Mouse (Mus musculus): Measurements from ENCODE around the gene Tmod1. TPM values are rescaled to one million over a fixed set of nuclear protein-coding genes. Genes with fewer than 3 reads are reported as not detected.

Tmod1 gene
- polyA plus RNA-seq, 1 experiment from 2014 or later = 0.39 TPM

GRCm38 (mm10) chr4:46123358-46123757, 84.6 kb downstream of the Tmod1 start:
- Histone ChIP-seq H3K4me3 (replicated peaks) (no peak overlapping the region), H3K9me3 (no peaks in the 10 kb centered on the region), H3K36me3 (peaks cover 87% of the 10 kb centered on the region), H3K4me2 (replicated peaks) (no peak overlapping the region), H3K9ac (replicated peaks) (no peak overlapping the region), H3K27ac (no peak overlapping the region), H3K4me1 (replicated peaks) (no peaks in the 10 kb centered on the region), H3K27me3 (no peaks in the 10 kb centered on the region)
- WGBS = 92% methylated on average over 6 of the region's 6 CpGs
- ATAC-seq = no peak

- WGBS = 44% methylated on average over 2 of the region's 2 CpGs
- no peak overlapping the region for H3K4me2 ChIP-seq (replicated peaks)
- H3K27ac ChIP-seq = no peak overlapping the region
- no peak overlapping the region for H3K9ac ChIP-seq (replicated peaks)
- no peak overlapping the region for H3K4me3 ChIP-seq (replicated peaks)
- no peaks in the 10 kb centered on the region for H3K9me3 ChIP-seq
- ATAC-seq = no peak
- peaks cover 83% of the 10 kb centered on the region for H3K36me3 ChIP-seq
- no peaks in the 10 kb centered on the region for H3K4me1 ChIP-seq (replicated peaks)
- no peaks in the 10 kb centered on the region for H3K27me3 ChIP-seq
Observed at GRCm38 (mm10) chr4:46126541-46126940, 87.8 kb downstream of the Tmod1 start.

GRCm38 (mm10) chr4:46129311-46130004, 90.7 kb downstream of the Tmod1 start:
- no peaks in the 10 kb centered on the region for H3K27me3 ChIP-seq
- H3K27ac ChIP-seq = no peak overlapping the region
- H3K36me3 ChIP-seq = peaks cover 80% of the 10 kb centered on the region
- no peak overlapping the region for H3K4me2 ChIP-seq (replicated peaks)
- no peak overlapping the region for H3K9ac ChIP-seq (replicated peaks)
- no peaks in the 10 kb centered on the region for H3K4me1 ChIP-seq (replicated peaks)
- no peaks in the 10 kb centered on the region for H3K9me3 ChIP-seq
- WGBS = 80% methylated on average over 8 of the region's 8 CpGs
- H3K4me3 ChIP-seq (replicated peaks) = no peak overlapping the region
- ATAC-seq = no peak

- Histone ChIP-seq H3K4me3 (replicated peaks) (no peak overlapping the region), H3K27me3 (no peaks in the 10 kb centered on the region), H3K4me1 (replicated peaks) (no peaks in the 10 kb centered on the region), H3K9ac (replicated peaks) (no peak overlapping the region), H3K36me3 (peaks cover 80% of the 10 kb centered on the region), H3K27ac (no peak overlapping the region), H3K4me2 (replicated peaks) (no peak overlapping the region), H3K9me3 (no peaks in the 10 kb centered on the region)
- 74% methylated on average over 3 of the region's 3 CpGs for WGBS
- ATAC-seq = no peak
Observed at GRCm38 (mm10) chr4:46130221-46130620, 91.5 kb downstream of the Tmod1 start.

- Histone ChIP-seq H3K4me1 (replicated peaks) (peaks cover 3% of the 10 kb centered on the region), H3K27ac (no peak overlapping the region), H3K4me3 (replicated peaks) (no peak overlapping the region), H3K36me3 (peaks cover 73% of the 10 kb centered on the region), H3K4me2 (replicated peaks) (no peak overlapping the region), H3K27me3 (no peaks in the 10 kb centered on the region), H3K9ac (replicated peaks) (no peak overlapping the region), H3K9me3 (no peaks in the 10 kb centered on the region)
- WGBS = 89% methylated on average over 6 of the region's 6 CpGs
- ATAC-seq = no peak
Observed at GRCm38 (mm10) chr4:46131791-46132190, 93.1 kb downstream of the Tmod1 start.

- peak overlapping the region; percentile 98 for H3K27ac ChIP-seq
- no peaks in the 10 kb centered on the region for H3K9me3 ChIP-seq
- ATAC-seq = peak; percentile 89
- peak overlapping the region; percentile 67 for H3K4me2 ChIP-seq (replicated peaks)
- peak overlapping the region; percentile 99 for H3K9ac ChIP-seq (replicated peaks)
- WGBS = 8% methylated on average over 17 of the region's 17 CpGs
- H3K36me3 ChIP-seq = peaks cover 23% of the 10 kb centered on the region
- no peaks in the 10 kb centered on the region for H3K27me3 ChIP-seq
- peaks cover 33% of the 10 kb centered on the region for H3K4me1 ChIP-seq (replicated peaks)
- peak overlapping the region; percentile 99 for H3K4me3 ChIP-seq (replicated peaks)
Observed at GRCm38 (mm10) chr4:46137629-46138286, 99.0 kb downstream of the Tmod1 start.

GRCm38 (mm10) chr4:46138287-46139222, 99.8 kb downstream of the Tmod1 start, which contains the start of the genes Ncbp1 and Tstd2:
Ncbp1 (plus strand) TSS chr4:46138613.
Tstd2 (minus strand) TSS chr4:46138694.
- ATAC-seq = peak; percentile 92
- no peaks in the 10 kb centered on the region for H3K9me3 ChIP-seq

GRCm38 (mm10) chr4:46144323-46144722, 105.6 kb downstream of the Tmod1 start:
- no peak for ATAC-seq
- 80% methylated on average over 3 of the region's 3 CpGs for WGBS
- Histone ChIP-seq H3K4me2 (replicated peaks) (no peak overlapping the region), H3K9me3 (no peaks in the 10 kb centered on the region), H3K27ac (no peak overlapping the region), H3K9ac (replicated peaks) (no peak overlapping the region), H3K4me3 (replicated peaks) (no peak overlapping the region), H3K36me3 (peaks cover 24% of the 10 kb centered on the region), H3K27me3 (no peaks in the 10 kb centered on the region), H3K4me1 (replicated peaks) (peaks cover 20% of the 10 kb centered on the region)

More at GRCm38 (mm10) chr4:46138287-46139222, 99.8 kb downstream of the Tmod1 start, which contains the start of the genes Ncbp1 and Tstd2:
- WGBS = under 1% methylated on average over 86 of the region's 90 CpGs
- Histone ChIP-seq H3K4me2 (replicated peaks) (peak within 1 kb of the TSS; percentile 67), H3K36me3 (peaks cover 16% of the 10 kb centered on the region), H3K27me3 (no peaks in the 10 kb centered on the region), H3K4me3 (replicated peaks) (peak within 1 kb of the TSS; percentile 99), H3K9ac (replicated peaks) (peak within 1 kb of the TSS; percentile 99), H3K4me1 (replicated peaks) (peaks cover 33% of the 10 kb centered on the region), H3K27ac (peak within 1 kb of the TSS; percentile 98)

- no peak for ATAC-seq
- H3K9me3 ChIP-seq = no peaks in the 10 kb centered on the region
- H3K27me3 ChIP-seq = no peaks in the 10 kb centered on the region
- no peak overlapping the region for H3K4me3 ChIP-seq (replicated peaks)
- H3K4me2 ChIP-seq (replicated peaks) = no peak overlapping the region
- peaks cover 45% of the 10 kb centered on the region for H3K36me3 ChIP-seq
- H3K27ac ChIP-seq = no peak overlapping the region
- no peaks in the 10 kb centered on the region for H3K4me1 ChIP-seq (replicated peaks)
- WGBS = 83% methylated on average over 1 of the region's 1 CpGs
- no peak overlapping the region for H3K9ac ChIP-seq (replicated peaks)
Observed at GRCm38 (mm10) chr4:46146881-46147280, 108.1 kb downstream of the Tmod1 start.

- peaks cover 84% of the 10 kb centered on the region for H3K36me3 ChIP-seq
- no peak overlapping the region for H3K4me2 ChIP-seq (replicated peaks)
- H3K4me1 ChIP-seq (replicated peaks) = no peaks in the 10 kb centered on the region
- H3K9me3 ChIP-seq = no peaks in the 10 kb centered on the region
- H3K27ac ChIP-seq = no peak overlapping the region
- ATAC-seq = no peak
- WGBS = 96% methylated on average over 12 of the region's 12 CpGs
- no peaks in the 10 kb centered on the region for H3K27me3 ChIP-seq
- H3K9ac ChIP-seq (replicated peaks) = no peak overlapping the region
- H3K4me3 ChIP-seq (replicated peaks) = no peak overlapping the region
Observed at GRCm38 (mm10) chr4:46151903-46152544, 113.3 kb downstream of the Tmod1 start.

GRCm38 (mm10) chr4:46164027-46164426, 125.3 kb downstream of the Tmod1 start:
- WGBS = 84% methylated on average over 2 of the region's 2 CpGs
- ATAC-seq = no peak
- H3K9ac ChIP-seq (replicated peaks) = no peak overlapping the region
- no peak overlapping the region for H3K4me2 ChIP-seq (replicated peaks)
- H3K4me1 ChIP-seq (replicated peaks) = no peaks in the 10 kb centered on the region
- H3K36me3 ChIP-seq = peaks cover 94% of the 10 kb centered on the region
- H3K27me3 ChIP-seq = no peaks in the 10 kb centered on the region
- no peak overlapping the region for H3K27ac ChIP-seq
- H3K9me3 ChIP-seq = no peaks in the 10 kb centered on the region
- no peak overlapping the region for H3K4me3 ChIP-seq (replicated peaks)
